Mouse (Mus musculus): ENCODE measurements around the gene 1700025G04Rik. TPM values are rescaled to one million over a fixed set of nuclear protein-coding genes. Genes with fewer than 3 reads are reported as not detected.
"Not testable (repeated sequence)": the region's sequence is repeated elsewhere in the genome, so short reads cannot be mapped to it uniquely, and the experiment has no call there.

The 1700025G04Rik gene
- polyA plus RNA-seq, 2 experiments: 1.2 to 2.1 TPM

GRCm38 (mm10) chr1:151848286-151848685, 241.6 kb downstream of the 1700025G04Rik start:
- H3K4me1 ChIP-seq (replicated peaks; ENCODE audit: control insufficient read depth in 2 of 2, insufficient read depth in 2 of 2, low read length in 1 of 2): no peaks in the 10 kb centered on the region
- no peaks in the 10 kb centered on the region for H3K9me3 ChIP-seq (ENCODE audit: control insufficient read depth, low read length)
- TF ChIP-seq EP300 (IDR thresholded peaks at IDR 0.05; ENCODE audit: low read depth) (no peak), CTCF (IDR thresholded peaks at IDR 0.05; ENCODE audit: low read depth) (no peak)
- H3K4me2 ChIP-seq (ENCODE audit: low read depth): no peak overlapping the region
- no peaks in the 10 kb centered on the region for H3K27me3 ChIP-seq (ENCODE audit: control insufficient read depth, insufficient read depth, low read length)
- DNase-seq (ENCODE audit: low read depth in 3 of 3, low spot score in 3 of 3) (no peak), ATAC-seq (ENCODE audit: insufficient read depth) (no peak)
- no peaks in the 10 kb centered on the region for H3K36me3 ChIP-seq (replicated peaks; ENCODE audit: control insufficient read depth, insufficient read depth, low read depth)
- WGBS (ENCODE audit: insufficient replicate concordance): 76% methylated on average over 2 of the region's 2 CpGs
- H3K4me3 ChIP-seq (ENCODE audit: insufficient read depth in 1 of 2, low read depth in 2 of 2, low read length in 2 of 2): no peak overlapping the region
- H3K27ac ChIP-seq: no peak overlapping the region
- no peak overlapping the region for H3K9ac ChIP-seq (replicated peaks)

DNA sequence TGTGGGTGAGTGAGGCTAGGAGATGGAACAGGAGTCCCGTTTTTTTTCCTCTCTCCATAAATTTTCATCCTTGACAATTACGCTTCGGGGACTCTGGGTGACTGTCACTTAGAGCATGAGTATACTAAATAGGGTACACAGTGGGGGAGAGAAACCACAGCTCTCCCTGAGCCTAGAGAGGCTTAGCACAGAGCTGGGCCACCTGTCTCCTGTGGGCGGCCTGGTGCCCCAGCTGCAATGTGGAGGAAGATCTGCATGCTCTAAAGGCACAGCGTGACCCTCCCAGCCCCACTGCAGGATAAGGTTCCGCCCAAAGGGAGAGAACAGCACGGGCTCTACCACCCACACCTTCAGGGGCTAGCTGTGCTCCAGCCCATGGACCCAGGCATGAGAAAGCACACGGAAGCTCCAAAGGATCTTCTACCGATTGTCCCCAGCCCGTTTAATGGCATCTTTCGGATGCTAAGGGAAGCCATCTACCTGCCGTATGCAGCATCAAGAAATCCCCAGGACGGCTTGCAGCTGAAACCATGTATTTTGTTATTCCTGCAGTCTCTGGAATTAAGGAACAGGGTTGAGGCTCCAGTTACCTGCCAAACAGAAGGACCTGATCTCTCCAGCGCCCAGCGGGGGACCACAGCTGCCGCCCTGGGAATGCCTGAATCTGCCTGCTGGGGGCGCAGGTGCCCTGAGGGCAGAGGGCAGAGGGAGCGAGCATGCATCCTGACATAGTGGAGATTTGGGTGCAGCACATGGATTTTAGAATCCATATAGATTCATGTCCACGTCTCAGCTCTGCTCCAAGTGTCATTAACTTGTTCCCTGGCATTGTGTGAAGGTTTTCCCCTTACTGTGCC, 243.8 kb downstream of the 1700025G04Rik start:
- H3K27ac ChIP-seq: no peak overlapping the region
- H3K9me3 ChIP-seq (ENCODE audit: control insufficient read depth, low read length): no peaks in the 10 kb centered on the region
- no peak overlapping the region for H3K9ac ChIP-seq (replicated peaks)
- TF ChIP-seq CTCF (IDR thresholded peaks at IDR 0.05; ENCODE audit: low read depth): peak; percentile 45
- no peak for TF ChIP-seq EP300 (IDR thresholded peaks at IDR 0.05; ENCODE audit: low read depth)
- no peaks in the 10 kb centered on the region for H3K4me1 ChIP-seq (replicated peaks; ENCODE audit: control insufficient read depth in 2 of 2, insufficient read depth in 2 of 2, low read length in 1 of 2)
- 56% methylated on average over 19 of the region's 19 CpGs for WGBS (ENCODE audit: insufficient replicate concordance)
- DNase-seq (ENCODE audit: low read depth in 3 of 3, low spot score in 3 of 3) (no peak), ATAC-seq (ENCODE audit: insufficient read depth) (no peak)
- no peaks in the 10 kb centered on the region for H3K36me3 ChIP-seq (replicated peaks; ENCODE audit: control insufficient read depth, insufficient read depth, low read depth)
- H3K4me3 ChIP-seq (ENCODE audit: insufficient read depth in 1 of 2, low read depth in 2 of 2, low read length in 2 of 2): no peak overlapping the region
- no peaks in the 10 kb centered on the region for H3K27me3 ChIP-seq (ENCODE audit: control insufficient read depth, insufficient read depth, low read length)
- no peak overlapping the region for H3K4me2 ChIP-seq (ENCODE audit: low read depth)

GRCm38 (mm10) chr1:151845252-151845832, 244.6 kb downstream of the 1700025G04Rik start:
- Histone ChIP-seq H3K9ac (replicated peaks) (no peak overlapping the region), H3K4me1 (replicated peaks; ENCODE audit: control insufficient read depth in 2 of 2, insufficient read depth in 2 of 2, low read length in 1 of 2) (no peaks in the 10 kb centered on the region), H3K4me2 (ENCODE audit: low read depth) (no peak overlapping the region), H3K36me3 (replicated peaks; ENCODE audit: control insufficient read depth, insufficient read depth, low read depth) (no peaks in the 10 kb centered on the region), H3K4me3 (ENCODE audit: insufficient read depth in 1 of 2, low read depth in 2 of 2, low read length in 2 of 2) (no peak overlapping the region), H3K27ac (no peak overlapping the region), H3K9me3 (ENCODE audit: control insufficient read depth, low read length) (no peaks in the 10 kb centered on the region), H3K27me3 (ENCODE audit: control insufficient read depth, insufficient read depth, low read length) (no peaks in the 10 kb centered on the region)
- ATAC-seq (ENCODE audit: insufficient read depth) (no peak), DNase-seq (ENCODE audit: low read depth in 3 of 3, low spot score in 3 of 3) (no peak)
- no peak for TF ChIP-seq CTCF (IDR thresholded peaks at IDR 0.05; ENCODE audit: low read depth)
- no peak for TF ChIP-seq EP300 (IDR thresholded peaks at IDR 0.05; ENCODE audit: low read depth)
- WGBS (ENCODE audit: insufficient replicate concordance): 63% methylated on average over 17 of the region's 17 CpGs

- not testable (repeated sequence) for H3K27ac ChIP-seq; ATAC-seq (ENCODE audit: insufficient read depth); H3K9ac ChIP-seq (replicated peaks); H3K36me3 ChIP-seq (replicated peaks; ENCODE audit: control insufficient read depth, insufficient read depth, low read depth); H3K27me3 ChIP-seq (ENCODE audit: control insufficient read depth, insufficient read depth, low read length); DNase-seq (ENCODE audit: low read depth in 3 of 3, low spot score in 3 of 3); H3K9me3 ChIP-seq (ENCODE audit: control insufficient read depth, low read length); H3K4me3 ChIP-seq (ENCODE audit: insufficient read depth in 1 of 2, low read depth in 2 of 2, low read length in 2 of 2); H3K4me1 ChIP-seq (replicated peaks; ENCODE audit: control insufficient read depth in 2 of 2, insufficient read depth in 2 of 2, low read length in 1 of 2); H3K4me2 ChIP-seq (ENCODE audit: low read depth)
- 78% methylated on average over 1 of the region's 1 CpGs for WGBS (ENCODE audit: insufficient replicate concordance)
These were observed 249.6 kb downstream of the 1700025G04Rik start for GRCm38 (mm10) chr1:151840345-151840744.

- Histone ChIP-seq H3K9ac (replicated peaks) (no peak overlapping the region), H3K27ac (no peak overlapping the region), H3K27me3 (ENCODE audit: control insufficient read depth, insufficient read depth, low read length) (no peaks in the 10 kb centered on the region), H3K4me3 (ENCODE audit: insufficient read depth in 1 of 2, low read depth in 2 of 2, low read length in 2 of 2) (no peak overlapping the region), H3K4me1 (replicated peaks; ENCODE audit: control insufficient read depth in 2 of 2, insufficient read depth in 2 of 2, low read length in 1 of 2) (no peaks in the 10 kb centered on the region), H3K36me3 (replicated peaks; ENCODE audit: control insufficient read depth, insufficient read depth, low read depth) (no peaks in the 10 kb centered on the region), H3K4me2 (ENCODE audit: low read depth) (no peak overlapping the region), H3K9me3 (ENCODE audit: control insufficient read depth, low read length) (no peaks in the 10 kb centered on the region; the same call in 1 of the 2 replicates)
- no peak for TF ChIP-seq EP300 (IDR thresholded peaks at IDR 0.05; ENCODE audit: low read depth)
- no peak for TF ChIP-seq CTCF (IDR thresholded peaks at IDR 0.05; ENCODE audit: low read depth)
- DNase-seq (ENCODE audit: low read depth in 3 of 3, low spot score in 3 of 3) (no peak), ATAC-seq (ENCODE audit: insufficient read depth) (no peak)
- WGBS (ENCODE audit: insufficient replicate concordance): 67% methylated on average over 4 of the region's 4 CpGs
These were observed 254.7 kb downstream of the 1700025G04Rik start for GRCm38 (mm10) chr1:151835261-151835660.
